ENCODE assay signal across 8 mouse cellular contexts in genomic region chr11:101264954-101265471, GRCm38 (mm10). TPM values are rescaled to one million over a fixed set of nuclear protein-coding genes. Genes with fewer than 3 reads are reported as not detected.
DNase-seq lines count a peak whose midpoint lies in the region; ATAC-seq lines count a peak whose summit lies in the region.

No protein-coding gene starts in this region.

- no peaks in the 10 kb centered on the region for H3K36me3 ChIP-seq in lung, embryonic 15.5 days
- no peaks in the 10 kb centered on the region for H3K36me3 ChIP-seq in forebrain, embryonic 12.5 days (replicated peaks)
- H3K36me3 ChIP-seq in limb, embryonic 15.5 days = no peaks in the 10 kb centered on the region
- H3K36me3 ChIP-seq in stomach, embryonic 16.5 days (ENCODE audit: control insufficient read depth, insufficient read depth, low read length) = no peaks in the 10 kb centered on the region

- peak overlapping the region; percentile 24 for H3K4me3 ChIP-seq in lung, embryonic 15.5 days
- H3K4me3 ChIP-seq in forebrain, embryonic 12.5 days (replicated peaks) = peak overlapping the region; percentile 32
- peak overlapping the region; percentile 31 for H3K4me3 ChIP-seq in limb, embryonic 15.5 days
- H3K4me3 ChIP-seq in stomach, embryonic 16.5 days (replicated peaks; ENCODE audit: low read length) = peak overlapping the region; percentile 30

- DNase-seq in lung, postnatal 14 days = no peak
- no peak for DNase-seq in adrenal gland, postnatal 4 days (ENCODE audit: low spot score in 2 of 2)
- DNase-seq in left cerebral cortex, adult 11 months (ENCODE audit: low spot score) = no peak

- no peak overlapping the region for H3K27ac ChIP-seq in lung, embryonic 15.5 days
- no peak overlapping the region for H3K27ac ChIP-seq in forebrain, embryonic 12.5 days
- no peak overlapping the region for H3K27ac ChIP-seq in limb, embryonic 15.5 days
- no peak overlapping the region for H3K27ac ChIP-seq in stomach, embryonic 16.5 days (ENCODE audit: low read length)

- no peak for ATAC-seq in lung, embryonic 15.5 days (ENCODE audit: borderline replicate concordance, extremely low read depth, low FRiP score, low TSS enrichment)
- no peak for ATAC-seq in forebrain, embryonic 12.5 days (ENCODE audit: low FRiP score)
- ATAC-seq in limb, embryonic 15.5 days (ENCODE audit: insufficient number of reproducible peaks, low FRiP score, low TSS enrichment, low read depth) = no peak
- no peak for ATAC-seq in stomach, embryonic 16.5 days (ENCODE audit: insufficient read depth, low FRiP score)
- ATAC-seq in monocyte, adult 5-6 weeks (replicated peaks; ENCODE audit: insufficient number of reproducible peaks, low FRiP score, low TSS enrichment, poor library complexity, severe bottlenecking) = no peak

- 7% methylated on average over 31 of the region's 31 CpGs for WGBS in lung, embryonic 15.5 days
- 2% methylated on average over 31 of the region's 31 CpGs for WGBS in forebrain, embryonic 12.5 days
- 6% methylated on average over 31 of the region's 31 CpGs for WGBS in limb, embryonic 15.5 days
- 26% methylated on average over 31 of the region's 31 CpGs for WGBS in stomach, embryonic 16.5 days

- H3K9ac ChIP-seq in lung, embryonic 15.5 days = peak overlapping the region; percentile 39; the same call in 1 of the 2 replicates
- H3K9ac ChIP-seq in forebrain, embryonic 12.5 days = no peak overlapping the region
- H3K9ac ChIP-seq in limb, embryonic 15.5 days = no peak overlapping the region
- peak overlapping the region; percentile 52 for H3K9ac ChIP-seq in stomach, embryonic 16.5 days (ENCODE audit: low read length)

- peak overlapping the region; percentile 55 for H3K4me2 ChIP-seq in lung, embryonic 15.5 days
- H3K4me2 ChIP-seq in forebrain, embryonic 12.5 days = peak overlapping the region; percentile 54
- peak overlapping the region; percentile 50 for H3K4me2 ChIP-seq in limb, embryonic 15.5 days
- H3K4me2 ChIP-seq in stomach, embryonic 16.5 days (ENCODE audit: low read depth, low read length) = peak overlapping the region; percentile 50

- H3K9me3 ChIP-seq in lung, embryonic 15.5 days = no peaks in the 10 kb centered on the region
- no peaks in the 10 kb centered on the region for H3K9me3 ChIP-seq in forebrain, embryonic 12.5 days
- H3K9me3 ChIP-seq in limb, embryonic 15.5 days = no peaks in the 10 kb centered on the region
- H3K9me3 ChIP-seq in stomach, embryonic 16.5 days (replicated peaks; ENCODE audit: control insufficient read depth, low read length) = no peaks in the 10 kb centered on the region

- H3K4me1 ChIP-seq in lung, embryonic 15.5 days = peaks cover 45% of the 10 kb centered on the region
- H3K4me1 ChIP-seq in forebrain, embryonic 12.5 days = peaks cover 47% of the 10 kb centered on the region
- peaks cover 41% of the 10 kb centered on the region for H3K4me1 ChIP-seq in limb, embryonic 15.5 days
- H3K4me1 ChIP-seq in stomach, embryonic 16.5 days (ENCODE audit: control insufficient read depth, insufficient read depth, low read length) = peaks cover 35% of the 10 kb centered on the region

- peaks cover 42% of the 10 kb centered on the region for H3K27me3 ChIP-seq in lung, embryonic 15.5 days
- H3K27me3 ChIP-seq in forebrain, embryonic 12.5 days = peaks cover 77% of the 10 kb centered on the region
- peaks cover 50% of the 10 kb centered on the region for H3K27me3 ChIP-seq in limb, embryonic 15.5 days
- peaks cover 17% of the 10 kb centered on the region for H3K27me3 ChIP-seq in stomach, embryonic 16.5 days (ENCODE audit: control insufficient read depth, insufficient read depth, low read length)

RNA-seq across cellular contexts. Expression of gene Wnk4, which starts 4.6 kb away (rescaled TPM):
- polyA plus RNA-seq in lung, embryonic 15.5 days (2015; fragmentation: Nextera tagmentation; extraction: Ambion mirVana) = 3.7 and 5.0 TPM in 2 replicates
- 5.7 and 7.5 TPM in 2 replicates for polyA plus RNA-seq in forebrain, embryonic 12.5 days (2016; fragmentation: Nextera tagmentation; extraction: Ambion mirVana)
- 7.9 and 9.9 TPM in 2 replicates for polyA plus RNA-seq in limb, embryonic 15.5 days (2015; fragmentation: Nextera tagmentation; extraction: Ambion mirVana)
- polyA plus RNA-seq in stomach, embryonic 16.5 days (2015; fragmentation: Nextera tagmentation; extraction: Ambion mirVana) = 23.5 and 28.0 TPM in 2 replicates
- 10 to 100 TPM in 1 of 2 experiments, 1 to 10 TPM in 1; 3.8 to 20.0 TPM for total RNA-seq in adrenal gland, postnatal 4 days (2021)
- total RNA-seq in monocyte, adult 5-6 weeks (2017) = 0.11 to 1.7 TPM (median 0.19 TPM) in 3 replicates

RNA-seq across cellular contexts. Expression of gene Vps25, which starts 11.5 kb away (rescaled TPM):
- 127 and 128 TPM in 2 replicates for polyA plus RNA-seq in lung, embryonic 15.5 days (2015; fragmentation: Nextera tagmentation; extraction: Ambion mirVana)
- 90.4 and 93.1 TPM in 2 replicates for polyA plus RNA-seq in forebrain, embryonic 12.5 days (2016; fragmentation: Nextera tagmentation; extraction: Ambion mirVana)
- polyA plus RNA-seq in limb, embryonic 15.5 days (2015; fragmentation: Nextera tagmentation; extraction: Ambion mirVana) = 112 and 120 TPM in 2 replicates
- 133 and 141 TPM in 2 replicates for polyA plus RNA-seq in stomach, embryonic 16.5 days (2015; fragmentation: Nextera tagmentation; extraction: Ambion mirVana)
- total RNA-seq in adrenal gland, postnatal 4 days (2021) = 100 to 1,000 TPM; 106 to 111 TPM
- 42.7 to 62.9 TPM (median 53.8 TPM) in 3 replicates for total RNA-seq in monocyte, adult 5-6 weeks (2017)

RNA-seq across cellular contexts. Expression of gene Cntd1, which starts 13.8 kb away (rescaled TPM):
- polyA plus RNA-seq in lung, embryonic 15.5 days (2015; fragmentation: Nextera tagmentation; extraction: Ambion mirVana) = 1.3 and 1.7 TPM in 2 replicates
- polyA plus RNA-seq in forebrain, embryonic 12.5 days (2016; fragmentation: Nextera tagmentation; extraction: Ambion mirVana) = 1.6 TPM in 2 replicates
- polyA plus RNA-seq in limb, embryonic 15.5 days (2015; fragmentation: Nextera tagmentation; extraction: Ambion mirVana) = 0.70 and 1.3 TPM in 2 replicates
- 0.70 and 1.2 TPM in 2 replicates for polyA plus RNA-seq in stomach, embryonic 16.5 days (2015; fragmentation: Nextera tagmentation; extraction: Ambion mirVana)
- total RNA-seq in adrenal gland, postnatal 4 days (2021) = 1 to 10 TPM; 1.1 to 1.3 TPM
- 1.8 to 3.2 TPM in 2 of 3 replicates, not detected in the other for total RNA-seq in monocyte, adult 5-6 weeks (2017)

RNA-seq across cellular contexts. Expression of gene Coa3, which starts 13.9 kb away (rescaled TPM):
- polyA plus RNA-seq in lung, embryonic 15.5 days (2015; fragmentation: Nextera tagmentation; extraction: Ambion mirVana) = 189 and 194 TPM in 2 replicates
- 178 and 183 TPM in 2 replicates for polyA plus RNA-seq in forebrain, embryonic 12.5 days (2016; fragmentation: Nextera tagmentation; extraction: Ambion mirVana)
- polyA plus RNA-seq in limb, embryonic 15.5 days (2015; fragmentation: Nextera tagmentation; extraction: Ambion mirVana) = 148 and 154 TPM in 2 replicates
- polyA plus RNA-seq in stomach, embryonic 16.5 days (2015; fragmentation: Nextera tagmentation; extraction: Ambion mirVana) = 194 and 197 TPM in 2 replicates
- 10 to 100 TPM; 62.9 to 67.1 TPM for total RNA-seq in adrenal gland, postnatal 4 days (2021)
- total RNA-seq in monocyte, adult 5-6 weeks (2017) = 18.8 to 43.1 TPM (median 26.8 TPM) in 3 replicates

RNA-seq across cellular contexts. Expression of gene Ramp2, which starts 19.2 kb away (rescaled TPM):
- 264 and 286 TPM in 2 replicates for polyA plus RNA-seq in lung, embryonic 15.5 days (2015; fragmentation: Nextera tagmentation; extraction: Ambion mirVana)
- polyA plus RNA-seq in forebrain, embryonic 12.5 days (2016; fragmentation: Nextera tagmentation; extraction: Ambion mirVana) = 43.7 and 49.6 TPM in 2 replicates
- polyA plus RNA-seq in limb, embryonic 15.5 days (2015; fragmentation: Nextera tagmentation; extraction: Ambion mirVana) = 99.6 and 110 TPM in 2 replicates
- polyA plus RNA-seq in stomach, embryonic 16.5 days (2015; fragmentation: Nextera tagmentation; extraction: Ambion mirVana) = 95.8 and 106 TPM in 2 replicates
- total RNA-seq in adrenal gland, postnatal 4 days (2021) = 10 to 100 TPM; 85.7 to 96.0 TPM
- not detected in 3 replicates for total RNA-seq in monocyte, adult 5-6 weeks (2017)

Comparison
In these comparisons a context has a peak if more than half of its experiments do, and no peak if none do; other contexts are left out.
1. H3K9ac ChIP-seq: peak in lung, embryonic 15.5 days (single experiment) and stomach, embryonic 16.5 days (single experiment); none in forebrain, embryonic 12.5 days (single experiment) and limb, embryonic 15.5 days (single experiment).
2. Peak in every context shown above with its lines, with median percentiles within 50 percentile points of each other: H3K4me2 ChIP-seq and H3K4me3 ChIP-seq.